Mouse (Mus musculus) G1E-ER4 (cell line): ENCODE measurements around the gene Tbkbp1. TPM values are rescaled to one million over a fixed set of nuclear protein-coding genes. Genes with fewer than 3 reads are reported as not detected.

Experiments
- GATA1 ChIP-seq: IDR thresholded peaks from one replicate; pipeline ENCODE4 v1.8.0; 2012; ENCODE audit warnings: low read length, inconsistent platforms
- polyA plus RNA-seq: library from polyadenylated mRNA; stranded (reverse); fragments of >175 nt; gene quantifications from 2 replicates; pipeline ENCODE4 v1.2.3, GENCODE M21; 2012

Gene Tbkbp1
- polyA plus RNA-seq, 1 experiment, result 0.22 TPM

GRCm38 (mm10) chr11:97143196-97143900 lies 7.9 kb downstream of the Tbkbp1 start:
- no peak for TF ChIP-seq GATA1

GRCm38 (mm10) chr11:97142159-97142608 lies 9.1 kb downstream of the Tbkbp1 start:
- TF ChIP-seq GATA1, result no peak

GRCm38 (mm10) chr11:97140811-97141210 lies 10.5 kb downstream of the Tbkbp1 start:
- TF ChIP-seq GATA1, result no peak

- TF ChIP-seq GATA1, result no peak
Observed at GRCm38 (mm10) chr11:97139256-97139655, 12.0 kb downstream of the Tbkbp1 start.

GRCm38 (mm10) chr11:97138554-97139226 lies 12.6 kb downstream of the Tbkbp1 start:
- no peak for TF ChIP-seq GATA1

GRCm38 (mm10) chr11:97133270-97133669 lies 18.0 kb downstream of the Tbkbp1 start:
- no peak for TF ChIP-seq GATA1

- no peak for TF ChIP-seq GATA1
Observed at GRCm38 (mm10) chr11:97132185-97132584, 19.1 kb downstream of the Tbkbp1 start.

- no peak for TF ChIP-seq GATA1
Observed at GRCm38 (mm10) chr11:97131683-97132082, 19.6 kb downstream of the Tbkbp1 start.

- TF ChIP-seq GATA1, result no peak
Observed at GRCm38 (mm10) chr11:97130318-97130717, 21.0 kb downstream of the Tbkbp1 start.

- no peak for TF ChIP-seq GATA1
Observed at GRCm38 (mm10) chr11:97128956-97129355, 22.3 kb downstream of the Tbkbp1 start.

GRCm38 (mm10) chr11:97127470-97128223 lies 23.6 kb downstream of the Tbkbp1 start:
- TF ChIP-seq GATA1, result no peak

GRCm38 (mm10) chr11:97126645-97127468 lies 24.4 kb downstream of the Tbkbp1 start:
- no peak for TF ChIP-seq GATA1

- no peak for TF ChIP-seq GATA1
Observed at GRCm38 (mm10) chr11:97124266-97125036, 26.8 kb downstream of the Tbkbp1 start.

GRCm38 (mm10) chr11:97123282-97123890 lies 27.9 kb downstream of the Tbkbp1 start:
- TF ChIP-seq GATA1, result no peak

GRCm38 (mm10) chr11:97120641-97121040 lies 30.7 kb downstream of the Tbkbp1 start:
- no peak for TF ChIP-seq GATA1
